Mouse (Mus musculus) MN1 (cell line): Measurements from ENCODE around the gene Tet2.
"Not testable (repeated sequence)": the region's sequence is repeated elsewhere in the genome, so short reads cannot be mapped to it uniquely, and the experiment has no call there.

Experiments
- DNase-seq: peaks from one replicate; pipeline ENCODE4 v3.0.0-alpha.2; 2016; ENCODE audit warnings: low spot score

Tet2 gene

DNA sequence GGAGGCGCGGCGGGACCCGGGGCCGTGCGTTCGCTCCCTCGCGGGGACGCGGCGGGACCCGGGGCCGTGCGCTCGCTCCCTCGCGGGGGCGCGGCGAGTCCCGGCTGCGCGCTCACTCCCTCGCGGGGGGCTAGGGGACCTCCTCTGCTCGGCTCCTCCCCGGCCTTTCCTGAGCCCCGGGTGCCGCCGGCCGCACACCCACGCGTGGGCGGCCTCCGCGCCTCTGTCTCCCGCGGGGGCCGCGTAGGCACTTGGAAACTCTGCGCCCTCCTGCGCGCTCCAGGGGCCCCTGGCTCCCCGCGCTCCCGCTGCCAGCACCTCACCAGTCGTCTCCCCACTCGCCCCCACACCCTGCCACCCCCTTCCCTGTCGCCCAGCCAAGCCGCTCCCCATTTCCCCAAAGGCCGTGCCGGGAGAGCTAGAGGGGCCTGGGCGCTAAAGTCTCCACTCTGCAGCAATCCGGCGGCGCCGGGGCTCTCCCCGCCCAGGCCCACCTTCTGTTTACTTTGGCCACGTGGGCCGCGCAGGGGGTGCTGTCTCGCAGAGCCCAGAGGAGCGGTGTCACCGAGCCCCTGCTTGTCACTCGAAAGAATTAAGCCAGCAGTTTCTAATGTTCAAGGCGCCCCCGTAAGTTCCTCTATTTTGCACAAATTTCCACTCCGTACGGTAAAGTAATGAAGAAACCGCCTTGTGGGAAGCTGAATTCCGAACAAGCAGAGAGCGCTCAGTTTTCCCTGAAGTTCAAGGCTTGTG is at the start of gene Tet2:
Gene Tet2 (minus strand): TSS at position 589 of the 753 bp plus-strand sequence.
- peak; percentile 58 for DNase-seq

- not testable (repeated sequence) for DNase-seq
Measured at GRCm38 (mm10) chr3:133592995-133593394, 48.1 kb upstream of the Tet2 start.

DNA sequence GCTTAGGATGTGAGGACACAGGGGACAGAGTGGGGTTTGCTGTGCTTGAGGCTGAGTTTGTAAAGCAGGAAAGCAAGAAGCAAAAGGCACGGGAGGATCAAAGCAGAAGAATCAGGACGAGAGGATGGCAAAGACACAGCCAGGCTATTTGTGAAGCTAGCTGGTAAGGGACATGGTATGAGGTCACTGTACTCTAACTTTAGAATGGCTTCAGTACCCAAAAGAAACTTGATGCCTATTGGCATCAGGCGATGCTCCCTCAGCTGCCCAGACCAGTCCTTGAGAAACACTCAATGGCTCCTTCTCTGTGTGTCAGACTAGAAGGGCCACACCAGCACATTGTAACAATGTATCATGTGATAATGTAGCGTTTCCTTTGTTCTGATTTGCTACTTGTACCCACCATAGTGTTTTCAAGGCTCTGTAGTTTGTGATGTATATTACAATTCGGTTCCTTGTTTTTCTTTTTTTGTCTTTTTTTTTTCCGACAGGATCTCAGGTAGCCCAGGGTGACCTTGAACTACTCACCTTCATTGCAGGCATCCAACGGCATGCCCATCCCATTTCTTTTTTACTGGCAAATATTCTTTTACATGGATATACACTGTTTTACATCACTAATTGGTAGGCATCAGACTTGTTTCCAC is 45.7 kb upstream of the Tet2 start:
- DNase-seq: no peak

- DNase-seq: no peak
Measured at GRCm38 (mm10) chr3:133585010-133585409, 40.1 kb upstream of the Tet2 start.

DNA sequence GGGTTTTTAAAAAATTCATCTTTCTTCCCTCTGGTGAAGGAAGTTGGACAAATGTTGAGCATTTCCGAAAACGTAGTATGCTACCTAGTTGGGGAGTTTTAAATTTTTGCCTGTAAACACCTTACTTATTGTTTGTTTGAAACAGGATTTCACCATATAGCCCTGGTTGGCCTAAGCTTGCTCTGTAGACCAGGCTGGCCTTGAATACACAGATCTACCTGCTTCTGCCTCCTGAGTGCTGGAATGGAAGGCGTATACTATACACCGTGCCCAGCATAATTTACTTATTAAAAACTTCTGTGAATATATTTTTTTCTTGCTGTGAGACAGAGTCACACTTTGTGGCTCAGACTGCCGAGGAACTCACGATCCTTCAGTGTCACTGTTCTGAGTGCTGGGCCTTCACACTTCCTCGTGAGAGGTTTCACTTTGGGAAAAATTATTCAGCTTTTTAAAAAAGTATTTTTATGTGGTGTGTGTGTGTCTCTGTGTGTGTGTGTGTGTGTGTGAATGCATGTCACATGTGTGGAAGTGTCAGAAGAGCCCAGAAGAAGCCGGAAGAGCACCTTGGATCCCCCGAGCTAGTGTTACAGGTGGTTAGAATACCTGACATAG is 38.6 kb upstream of the Tet2 start:
- DNase-seq: no peak

DNA sequence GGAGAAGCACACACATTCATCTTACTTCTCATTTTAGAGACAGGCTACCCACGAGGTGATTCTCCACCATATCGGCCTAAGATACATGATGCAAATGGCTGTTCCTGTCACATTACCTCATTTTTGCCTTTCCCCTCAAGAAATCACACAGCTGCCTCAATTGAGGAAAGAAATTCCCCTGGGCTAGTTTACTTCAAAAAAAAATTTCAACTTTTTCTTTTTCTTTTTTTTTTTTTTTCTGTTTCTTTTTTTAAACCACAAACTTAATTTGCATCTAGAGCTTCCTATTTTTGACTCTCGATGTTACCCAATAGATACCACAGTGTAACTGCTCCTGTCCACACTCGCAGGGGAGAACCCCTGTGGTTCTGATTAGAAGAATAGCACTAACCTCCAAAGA is 38.0 kb upstream of the Tet2 start:
- DNase-seq: no peak

- no peak for DNase-seq
Measured at GRCm38 (mm10) chr3:133582096-133582495, 37.2 kb upstream of the Tet2 start.

DNA sequence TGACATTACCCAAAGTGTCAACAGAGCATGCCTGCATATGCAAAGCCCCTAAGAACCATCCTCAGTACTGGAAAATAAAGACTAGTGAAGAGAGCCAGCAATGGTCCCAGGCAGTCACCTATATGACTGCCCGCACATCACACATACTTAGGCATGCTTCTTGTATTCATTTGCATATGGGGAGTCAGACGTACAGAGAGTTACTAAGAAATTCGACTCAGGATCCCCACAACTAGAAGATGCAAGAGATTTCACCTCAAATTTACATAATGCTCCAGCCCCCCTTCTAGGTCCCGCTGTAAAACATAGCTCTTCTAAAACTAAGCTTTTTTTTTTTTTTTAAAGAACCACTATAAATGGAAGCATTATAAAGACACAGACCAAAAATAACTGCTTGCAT is 36.6 kb upstream of the Tet2 start:
- no peak for DNase-seq

GRCm38 (mm10) chr3:133579671-133580070 is 34.7 kb upstream of the Tet2 start:
- no peak for DNase-seq

- DNase-seq: no peak
Measured at GRCm38 (mm10) chr3:133579140-133579539, 34.2 kb upstream of the Tet2 start.

DNA sequence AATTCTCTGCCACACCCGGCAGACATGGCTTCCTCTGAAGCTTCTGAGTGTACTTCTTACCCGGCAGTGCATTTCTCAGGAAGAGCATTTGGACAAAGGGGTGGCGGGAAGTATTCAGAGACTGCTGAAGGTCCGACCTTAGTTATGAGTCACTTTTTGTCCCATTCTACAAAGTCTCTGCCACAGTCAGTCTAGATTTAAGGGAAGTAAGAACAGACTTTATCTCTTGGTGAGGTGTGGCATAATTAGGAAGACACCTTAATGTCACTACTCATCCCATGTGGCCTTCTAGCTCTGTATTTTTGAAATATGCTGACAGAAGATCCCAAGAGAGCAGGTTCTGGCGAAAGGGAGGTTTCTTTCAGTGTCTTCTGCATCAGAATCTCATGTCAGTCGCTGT is 30.0 kb upstream of the Tet2 start:
- DNase-seq: no peak

DNA sequence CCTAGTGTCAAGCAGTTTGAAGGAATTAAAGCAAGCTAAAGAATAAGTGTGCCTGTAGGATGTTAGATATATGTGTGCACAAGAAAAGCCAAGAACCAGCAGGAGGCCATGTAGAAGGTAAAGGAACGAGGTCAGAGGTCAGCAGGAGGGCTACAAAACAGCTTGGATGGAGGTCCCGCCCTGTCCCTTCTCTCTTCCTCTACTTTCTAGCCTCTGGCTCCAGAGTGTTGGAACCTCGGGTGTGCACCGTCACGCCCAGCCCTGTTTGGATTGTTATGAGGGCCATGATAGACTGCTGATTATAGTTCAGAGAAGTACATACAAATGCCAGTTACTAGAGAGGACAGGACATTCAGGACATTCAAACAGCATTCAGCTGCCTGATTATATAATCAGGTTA is 27.0 kb upstream of the Tet2 start:
- no peak for DNase-seq

- no peak for DNase-seq
Measured at GRCm38 (mm10) chr3:133563503-133564205, 18.7 kb upstream of the Tet2 start.

- DNase-seq: no peak
Measured at GRCm38 (mm10) chr3:133559413-133560114, 14.6 kb upstream of the Tet2 start.

- DNase-seq: no peak
Measured at GRCm38 (mm10) chr3:133557602-133558001, 12.7 kb upstream of the Tet2 start.

GRCm38 (mm10) chr3:133557154-133557553 is 12.2 kb upstream of the Tet2 start:
- no peak for DNase-seq

- no peak for DNase-seq
Measured at GRCm38 (mm10) chr3:133555378-133555777, 10.4 kb upstream of the Tet2 start.

- no peak for DNase-seq
Measured at GRCm38 (mm10) chr3:133554552-133555067, 9.7 kb upstream of the Tet2 start.

DNA sequence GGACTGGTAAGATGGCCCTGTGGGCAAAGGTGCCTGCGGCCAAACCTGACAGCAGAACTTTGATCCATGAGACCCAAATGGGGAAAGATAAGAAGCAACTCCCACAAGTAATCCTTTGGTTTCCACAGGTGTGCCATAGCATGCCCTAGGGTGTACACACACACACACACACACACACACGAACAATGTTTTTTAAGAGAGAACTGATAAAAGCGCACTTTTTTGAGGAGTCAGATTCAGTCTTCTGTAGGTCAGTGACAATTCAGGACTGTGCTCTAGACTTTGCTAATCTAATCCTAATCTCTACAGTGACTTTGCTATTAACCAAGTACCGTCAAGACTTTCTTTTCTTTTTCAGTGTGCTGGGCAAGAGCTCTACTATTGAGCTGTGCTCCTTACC is 9.2 kb upstream of the Tet2 start:
- DNase-seq: no peak

DNA sequence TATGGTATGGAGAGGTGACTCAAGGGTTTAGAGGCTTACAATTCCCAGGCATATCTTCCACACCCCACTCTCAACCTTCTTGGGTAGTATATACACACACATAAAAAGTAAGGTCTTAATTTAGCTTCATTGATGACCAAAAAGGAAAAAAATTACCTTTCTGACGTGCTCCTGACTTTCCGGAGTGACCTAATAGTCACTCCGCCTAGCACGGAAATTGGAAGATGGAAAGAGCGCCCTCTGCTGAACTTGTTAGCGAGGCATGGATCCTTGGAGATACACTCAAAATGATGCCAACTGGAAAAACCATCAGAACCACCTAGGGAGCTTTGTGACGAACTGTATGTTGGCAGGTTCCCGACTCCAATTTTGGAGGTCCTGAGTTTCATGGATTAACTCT is 7.0 kb upstream of the Tet2 start:
- no peak for DNase-seq

DNA sequence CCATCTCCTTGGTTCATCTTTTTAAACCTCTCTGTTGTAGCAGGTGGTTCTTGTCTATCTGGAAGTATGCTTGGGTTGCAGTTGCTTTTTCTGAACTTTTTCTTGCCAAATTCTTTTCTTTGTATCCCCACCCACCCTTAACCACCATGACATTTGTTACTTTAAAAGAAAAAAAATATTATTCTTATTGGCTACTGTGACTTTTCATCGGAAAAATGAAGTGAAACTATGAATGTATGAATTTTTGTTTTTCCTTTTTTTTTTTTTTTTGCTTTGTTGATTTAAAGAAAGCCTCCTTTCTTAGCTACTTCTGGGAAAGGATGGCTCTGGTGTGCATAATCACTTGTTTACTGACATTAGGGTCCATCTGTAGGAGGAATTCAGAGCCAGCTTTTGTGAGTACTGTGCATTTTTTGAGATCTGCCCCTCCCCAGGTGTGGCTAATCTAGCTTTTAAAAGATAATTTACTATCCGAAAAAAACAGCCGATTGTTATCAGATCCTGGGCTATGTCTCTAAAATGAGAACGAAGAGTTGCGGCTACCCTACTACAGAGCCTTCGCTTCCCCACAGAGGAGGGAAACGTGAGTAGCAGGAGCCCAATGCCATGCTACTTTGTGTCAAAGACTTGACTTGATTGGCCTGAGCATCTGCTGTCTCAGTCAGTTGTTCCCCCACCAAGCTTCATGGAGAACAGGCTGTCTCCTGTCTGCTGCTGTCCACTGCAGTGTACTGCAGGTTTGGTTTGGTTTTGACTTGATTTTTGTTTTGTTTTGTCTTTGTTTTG is 4.6 kb upstream of the Tet2 start:
- no peak for DNase-seq
